Mouse (Mus musculus): Measurements from ENCODE around the gene Gucy1b1. TPM values are rescaled to one million over a fixed set of nuclear protein-coding genes. Genes with fewer than 3 reads are reported as not detected.

Gene Gucy1b1
- not detected for polyA plus RNA-seq (2021)

DNA sequence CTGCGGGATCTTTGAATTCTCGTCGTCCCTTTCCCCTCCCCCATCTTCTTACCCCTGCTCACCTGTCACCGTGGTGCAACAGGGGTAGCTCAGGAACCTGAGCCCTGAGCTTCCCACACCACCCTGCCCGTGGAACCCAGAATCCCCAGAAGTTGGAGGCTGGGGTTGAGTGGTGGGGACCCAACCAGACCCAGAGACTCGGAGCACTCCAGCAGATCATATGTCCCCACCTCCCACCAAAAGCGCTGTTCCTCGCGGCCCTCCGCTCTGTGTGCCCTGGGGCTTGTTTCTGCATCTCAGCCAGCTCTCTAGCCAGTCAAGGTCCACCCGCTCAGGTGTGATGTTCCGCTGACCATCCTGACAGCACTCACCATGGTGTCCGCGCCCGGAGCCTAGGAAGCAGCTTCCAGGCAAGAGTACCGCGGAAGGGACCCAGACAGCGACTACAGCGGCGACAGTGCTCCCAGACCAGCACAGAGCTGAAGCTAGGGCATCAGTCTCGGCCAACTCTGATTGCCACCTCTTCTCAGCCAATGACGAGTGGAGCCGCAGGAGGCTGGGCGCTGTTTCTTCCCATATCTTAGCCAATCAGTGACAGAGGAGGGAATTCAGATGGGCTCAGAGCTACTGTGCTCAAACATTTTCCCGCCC, at the start of gene Gucy1b1:
Gucy1b1 (minus strand) TSS at position 489 of the 651 bp plus-strand sequence.
- no peak for TF ChIP-seq CTCF (IDR thresholded peaks at IDR 0.05)
- ChIA-PET CTCF (interaction anchor here (1.0 to 1.4 kb wide), 2 partner anchors 12 to 27 kb away, joined by 3 to 4 read pairs; no protein-coding TSS in a partner anchor), POLR2A (no interaction called here)
- in situ Hi-C loops (cut with MboI; ENCODE audit: low pct_unique_long_range_greater_than_20kb), result no loop called here
- DNase-seq (ENCODE audit: low read depth, low spot score) (no peak), ATAC-seq (no peak)
- H3K27me3 ChIP-seq, result peaks cover 51% of the 10 kb centered on the region

DNA sequence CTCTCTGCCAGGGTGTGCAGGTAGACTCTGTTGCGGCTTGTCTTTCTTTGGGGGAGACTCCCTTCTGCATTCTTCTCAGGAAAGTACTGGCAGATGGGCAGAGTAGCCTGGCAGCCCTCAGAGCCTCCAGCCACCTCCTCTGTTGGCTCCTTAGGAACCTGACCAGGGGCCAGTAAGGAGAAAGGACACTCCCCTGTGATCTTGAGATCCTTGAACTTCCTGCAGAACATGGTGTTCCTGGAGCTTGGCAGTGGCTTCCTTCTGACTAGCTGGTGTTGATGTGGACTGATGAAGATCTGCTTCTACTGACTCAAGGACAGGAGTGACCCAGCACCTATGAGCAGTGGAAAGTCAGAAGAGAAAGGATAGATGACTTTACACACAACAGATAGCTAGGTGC, 44.4 kb upstream of the Gucy1b1 start:
- CTCF ChIA-PET, result no interaction called here
- in situ Hi-C loops (cut with MboI; ENCODE audit: low pct_unique_long_range_greater_than_20kb), result no loop called here
- no peak for TF ChIP-seq CTCF (IDR thresholded peaks at IDR 0.05)
- POLR2A ChIA-PET, result no interaction called here
- peaks cover 36% of the 10 kb centered on the region for H3K27me3 ChIP-seq
- DNase-seq (ENCODE audit: low read depth, low spot score), result no peak
- no peak for ATAC-seq

DNA sequence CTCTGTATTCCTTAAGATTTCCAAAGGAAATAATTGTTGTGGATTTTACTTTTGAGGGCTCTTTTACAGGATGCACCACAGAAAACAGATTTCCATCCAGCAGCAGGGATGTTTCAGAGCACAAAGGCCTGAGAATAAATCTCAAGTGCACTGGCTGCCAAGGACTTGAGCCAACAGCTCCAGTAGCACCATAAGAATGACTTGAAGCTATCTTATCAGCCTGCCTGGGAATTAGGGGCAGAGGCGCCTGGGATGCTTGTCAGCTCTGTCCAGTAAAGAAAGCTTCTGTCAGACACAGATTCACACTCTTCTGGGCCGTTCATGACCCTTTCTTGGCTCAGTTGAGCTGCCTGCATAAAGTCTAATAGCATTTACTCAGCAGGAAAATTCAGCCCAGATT, 38.0 kb upstream of the Gucy1b1 start:
- in situ Hi-C loops (cut with MboI; ENCODE audit: low pct_unique_long_range_greater_than_20kb), result no loop called here
- TF ChIP-seq CTCF (IDR thresholded peaks at IDR 0.05), result no peak
- POLR2A ChIA-PET, result no interaction called here
- no peak for ATAC-seq
- CTCF ChIA-PET, result no interaction called here
- peaks cover 44% of the 10 kb centered on the region for H3K27me3 ChIP-seq
- no peak for DNase-seq (ENCODE audit: low read depth, low spot score)

DNA sequence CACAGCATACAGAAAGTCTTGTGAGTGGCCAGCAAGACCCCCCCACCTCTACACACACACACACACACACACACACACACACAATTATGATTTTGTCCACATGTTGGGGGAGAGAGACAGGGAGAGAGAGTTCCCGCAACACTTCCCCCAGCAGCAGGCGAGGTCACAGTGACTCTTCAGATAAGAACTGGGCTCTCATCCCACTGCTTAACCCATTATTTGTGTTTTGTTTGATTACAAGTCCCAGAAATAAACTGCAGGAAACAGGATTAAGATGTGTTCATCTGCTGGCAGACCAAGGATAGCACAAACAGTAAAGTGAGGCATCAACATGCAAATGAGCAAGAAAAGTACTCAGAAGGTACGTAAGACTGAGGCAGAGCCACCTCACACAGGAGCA, 37.5 kb upstream of the Gucy1b1 start:
- POLR2A ChIA-PET, result no interaction called here
- in situ Hi-C loops (cut with MboI; ENCODE audit: low pct_unique_long_range_greater_than_20kb), result no loop called here
- peaks cover 42% of the 10 kb centered on the region for H3K27me3 ChIP-seq
- TF ChIP-seq CTCF (IDR thresholded peaks at IDR 0.05), result no peak
- ATAC-seq (no peak), DNase-seq (ENCODE audit: low read depth, low spot score) (no peak)
- CTCF ChIA-PET, result no interaction called here

DNA sequence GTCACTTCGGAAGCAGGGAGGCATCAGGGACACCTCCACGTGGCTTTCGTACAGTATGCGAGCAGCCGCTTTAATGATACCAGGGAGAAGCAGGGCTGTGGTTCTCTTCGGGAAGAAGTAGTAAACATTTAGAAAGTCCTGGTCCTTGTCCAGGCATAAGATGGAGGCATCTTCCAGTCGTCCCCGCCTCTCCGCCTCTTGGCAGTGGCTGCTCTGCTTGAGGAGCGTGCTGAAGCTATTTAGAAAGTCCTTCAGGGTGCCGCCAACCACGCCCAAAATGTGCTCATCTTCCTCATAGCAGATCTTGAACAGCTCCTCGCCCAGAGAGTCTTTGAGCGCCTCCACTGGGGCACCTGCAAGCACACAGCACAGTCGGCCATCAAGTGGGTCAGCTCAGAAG, 34.5 kb upstream of the Gucy1b1 start:
- no peak for TF ChIP-seq CTCF (IDR thresholded peaks at IDR 0.05)
- ATAC-seq (no peak), DNase-seq (ENCODE audit: low read depth, low spot score) (no peak)
- ChIA-PET POLR2A (no interaction called here), CTCF (no interaction called here)
- H3K27me3 ChIP-seq, result peaks cover 36% of the 10 kb centered on the region
- in situ Hi-C loops (cut with MboI; ENCODE audit: low pct_unique_long_range_greater_than_20kb), result no loop called here

DNA sequence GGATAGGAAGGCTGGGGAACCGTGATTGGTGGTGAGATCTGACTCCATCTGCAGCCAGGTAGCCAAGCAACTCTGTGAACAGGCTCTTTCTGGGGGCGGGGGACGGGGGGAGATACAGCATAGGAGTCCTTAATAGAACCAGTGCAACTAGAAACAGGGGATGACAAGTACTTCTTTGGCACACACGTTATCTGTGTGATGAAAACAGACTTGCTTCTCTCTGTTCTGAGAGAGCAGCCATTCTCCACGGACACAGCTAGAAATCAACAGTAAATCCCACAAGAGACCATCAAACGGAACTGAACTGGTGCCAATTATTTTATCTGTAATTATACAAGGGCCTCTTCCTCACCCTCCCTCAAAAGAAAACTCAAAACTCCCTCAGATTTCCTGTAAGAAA, 29.7 kb upstream of the Gucy1b1 start:
- ATAC-seq (no peak), DNase-seq (ENCODE audit: low read depth, low spot score) (no peak)
- POLR2A ChIA-PET, result no interaction called here
- CTCF ChIA-PET, result no interaction called here
- H3K27me3 ChIP-seq, result peaks cover 47% of the 10 kb centered on the region
- TF ChIP-seq CTCF (IDR thresholded peaks at IDR 0.05), result no peak
- in situ Hi-C loops (cut with MboI; ENCODE audit: low pct_unique_long_range_greater_than_20kb), result no loop called here

DNA sequence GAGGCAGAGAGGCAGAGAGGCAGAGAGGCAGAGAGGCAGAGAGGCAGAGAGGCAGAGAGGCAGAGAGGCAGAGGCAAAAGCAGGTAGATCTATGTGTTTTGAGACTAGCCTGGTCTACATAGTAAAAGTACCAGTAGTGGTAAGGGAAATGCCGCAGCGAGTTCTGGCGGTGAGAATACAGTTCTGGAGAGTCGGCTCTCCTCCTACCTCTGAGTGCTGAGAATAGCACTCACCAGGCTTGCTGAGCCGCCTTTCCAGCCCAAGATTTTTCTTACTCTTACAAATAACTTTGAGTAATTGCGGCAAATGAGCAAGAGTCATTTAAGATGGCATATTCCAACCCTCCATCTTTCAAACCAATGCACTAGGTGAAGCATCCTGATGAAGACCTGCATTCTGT, 24.6 kb upstream of the Gucy1b1 start:
- no peak for DNase-seq (ENCODE audit: low read depth, low spot score)
- peaks cover 64% of the 10 kb centered on the region for H3K27me3 ChIP-seq
- in situ Hi-C loops (cut with MboI; ENCODE audit: low pct_unique_long_range_greater_than_20kb), result no loop called here
- no peak for TF ChIP-seq CTCF (IDR thresholded peaks at IDR 0.05)
- CTCF ChIA-PET, result no interaction called here
- POLR2A ChIA-PET, result no interaction called here
- ATAC-seq, result no peak

DNA sequence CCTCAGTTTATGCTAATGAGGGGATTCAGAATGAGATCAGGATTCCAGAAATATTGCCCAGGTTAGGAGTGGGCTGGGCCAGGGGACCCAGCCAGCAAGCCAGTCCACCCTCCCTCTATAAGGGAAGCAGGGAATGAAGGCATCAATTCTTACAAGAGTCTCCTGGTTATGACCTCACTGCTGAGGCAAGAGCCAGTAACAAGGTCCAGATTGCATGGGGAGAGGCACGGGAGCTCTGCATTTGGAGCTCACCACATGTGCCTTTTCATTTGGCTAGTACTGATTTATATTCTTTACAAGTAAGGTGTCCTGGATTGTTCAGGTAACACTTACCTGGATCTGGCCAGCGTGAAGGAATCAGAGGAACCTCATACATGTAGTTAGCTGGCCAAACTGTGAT, 22.3 kb upstream of the Gucy1b1 start:
- CTCF ChIA-PET, result interaction anchor here (1.5 kb wide), 1 partner anchor 9 kb away, joined by 3 read pairs; no protein-coding TSS in a partner anchor
- no peak for TF ChIP-seq CTCF (IDR thresholded peaks at IDR 0.05)
- in situ Hi-C loops (cut with MboI; ENCODE audit: low pct_unique_long_range_greater_than_20kb), result no loop called here
- POLR2A ChIA-PET, result no interaction called here
- ATAC-seq (no peak), DNase-seq (ENCODE audit: low read depth, low spot score) (no peak)
- H3K27me3 ChIP-seq, result peaks cover 69% of the 10 kb centered on the region

DNA sequence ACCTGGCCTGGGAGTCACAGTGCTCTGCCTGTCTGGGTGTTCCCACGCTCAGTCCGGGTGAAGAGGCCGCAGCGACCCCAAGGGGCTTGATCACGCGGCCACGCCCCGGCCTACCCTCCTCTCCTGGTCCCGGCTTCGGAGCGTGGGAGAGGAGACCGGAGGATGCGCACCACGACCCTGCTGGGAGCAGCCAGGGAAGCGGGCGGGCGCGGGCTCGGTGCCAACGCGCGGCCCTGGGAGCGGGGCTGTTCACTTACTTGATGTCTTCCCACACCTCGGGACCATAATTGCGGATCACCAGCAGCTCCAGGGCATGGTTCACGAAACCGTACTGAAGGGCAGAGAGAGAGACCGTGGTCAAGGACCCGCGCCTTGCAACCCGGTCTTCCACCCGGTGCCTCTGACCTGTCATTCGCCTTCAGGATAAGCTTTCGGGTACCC, 728 bp downstream of the Gucy1b1 start:
- H3K27me3 ChIP-seq, result peaks cover 51% of the 10 kb centered on the region
- POLR2A ChIA-PET, result no interaction called here
- TF ChIP-seq CTCF (IDR thresholded peaks at IDR 0.05), result no peak
- CTCF ChIA-PET, result interaction anchor here (1.0 to 1.4 kb wide), 2 partner anchors 11 to 26 kb away, joined by 3 to 4 read pairs; no protein-coding TSS in a partner anchor
- ATAC-seq (no peak), DNase-seq (ENCODE audit: low read depth, low spot score) (no peak)
- in situ Hi-C loops (cut with MboI; ENCODE audit: low pct_unique_long_range_greater_than_20kb), result no loop called here

DNA sequence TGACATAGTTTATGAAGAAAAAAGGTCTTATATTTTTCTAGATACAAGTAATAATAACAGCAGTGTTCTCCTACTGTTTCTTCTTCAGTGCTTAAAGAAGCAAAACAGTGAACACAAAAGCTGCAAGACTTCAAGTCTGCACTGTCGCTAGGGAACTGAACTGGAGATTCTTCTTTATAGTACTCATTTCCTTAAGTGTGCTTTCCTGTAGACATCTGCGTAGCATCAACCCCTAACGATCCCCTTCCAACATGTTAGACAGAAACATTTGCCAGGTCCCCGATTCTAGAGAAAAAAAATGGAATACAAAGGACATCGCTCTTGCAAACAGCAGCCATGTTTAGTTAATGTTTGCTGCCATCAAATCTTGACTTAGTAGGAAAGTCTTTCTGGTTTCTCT, 6.7 kb downstream of the Gucy1b1 start:
- in situ Hi-C loops (cut with MboI; ENCODE audit: low pct_unique_long_range_greater_than_20kb), result no loop called here
- TF ChIP-seq CTCF (IDR thresholded peaks at IDR 0.05), result no peak
- ATAC-seq (no peak), DNase-seq (ENCODE audit: low read depth, low spot score) (no peak)
- ChIA-PET CTCF (interaction anchor here (1.8 kb wide), 1 partner anchor 20 kb away, joined by 5 read pairs; no protein-coding TSS in a partner anchor), POLR2A (no interaction called here)
- H3K27me3 ChIP-seq, result peaks cover 49% of the 10 kb centered on the region

DNA sequence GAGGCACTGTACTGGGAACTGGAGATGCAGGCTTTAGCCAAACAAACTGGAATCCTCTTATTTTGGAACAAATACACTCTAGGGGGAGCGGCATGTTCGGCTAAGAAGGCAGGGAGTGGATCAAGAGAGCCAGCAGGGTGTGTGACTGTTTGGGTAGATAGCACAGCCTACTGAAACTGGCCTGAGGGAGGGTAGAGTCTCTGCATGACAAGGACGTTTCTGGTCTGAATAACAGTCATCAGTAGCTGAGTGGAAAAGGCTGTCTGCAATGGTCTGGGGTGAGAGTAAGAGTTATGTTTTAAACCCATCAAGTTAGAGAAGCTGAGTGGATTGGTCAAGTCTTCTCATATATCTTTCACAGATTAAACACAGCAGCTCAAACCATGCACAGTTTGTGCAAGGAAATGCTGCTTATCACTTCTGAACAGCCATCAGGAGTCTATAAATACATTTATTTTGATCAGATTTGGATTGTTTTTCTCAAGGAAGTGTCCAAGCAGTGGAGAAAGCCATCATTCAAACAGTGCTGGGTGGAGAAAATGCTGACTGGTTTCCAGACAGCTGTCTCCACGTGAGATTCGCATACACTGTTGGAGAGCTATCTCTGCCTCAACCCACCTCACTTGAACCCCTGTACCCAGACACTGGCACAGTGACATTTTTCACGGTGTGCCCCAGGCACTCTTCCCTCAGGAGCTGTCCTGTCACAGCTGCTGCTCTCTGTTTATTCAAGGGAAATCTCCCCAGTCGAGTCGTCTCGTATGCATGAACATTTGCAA, 12.9 kb downstream of the Gucy1b1 start:
- CTCF ChIA-PET, result interaction anchor here (0.9 to 1.8 kb wide), 5 partner anchors 12 to 32 kb away, joined by 3 to 4 read pairs (median 3); no protein-coding TSS in a partner anchor
- POLR2A ChIA-PET, result no interaction called here
- ATAC-seq, result peak; percentile 12

More for the DNA sequence above, 12.9 kb downstream of the Gucy1b1 start:
- in situ Hi-C loops (cut with MboI; ENCODE audit: low pct_unique_long_range_greater_than_20kb), result no loop called here
- no peak for DNase-seq (ENCODE audit: low read depth, low spot score)
- TF ChIP-seq CTCF (IDR thresholded peaks at IDR 0.05), result no peak
- peaks cover 55% of the 10 kb centered on the region for H3K27me3 ChIP-seq

All from Patski (cell line).